Mouse (Mus musculus): ENCODE results near the gene Sox30.

DNA sequence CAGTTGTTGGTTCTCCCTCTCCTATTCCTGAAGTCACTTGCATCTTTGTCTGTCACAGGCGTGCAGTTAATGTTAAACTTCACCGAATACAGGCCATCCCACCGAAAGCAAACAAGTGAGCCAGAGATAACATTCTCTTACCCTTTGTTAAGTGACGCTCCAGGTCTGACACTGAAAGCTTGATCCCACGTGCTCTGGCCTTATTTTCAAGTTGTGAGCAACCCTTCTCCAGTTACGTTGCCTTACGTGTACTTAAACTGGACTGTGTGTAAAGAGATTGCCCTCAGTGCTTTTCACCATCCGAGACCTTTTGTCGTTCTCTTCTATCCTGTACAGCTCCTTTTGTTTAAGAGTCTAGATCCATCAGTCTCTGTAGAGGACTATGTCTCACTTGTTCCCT lies 77.9 kb downstream of the Sox30 start:
- TF ChIP-seq POLR2A (IDR thresholded peaks at IDR 0.05; ENCODE audit: low read depth, low read length) (no peak), CTCF (IDR thresholded peaks at IDR 0.05; ENCODE audit: extremely low read depth, insufficient read length, insufficient replicate concordance, low read depth, low read length) (no peak)

Data from small intestine, adult 2 months (tissue).